Mouse (Mus musculus) layer of hippocampus, postnatal 14 days (tissue): Measurements from ENCODE around the gene Utp15. TPM values are rescaled to one million over a fixed set of nuclear protein-coding genes. Genes with fewer than 3 reads are reported as not detected.

Source experiments
- total RNA-seq, 2 experiments: library from RNA; stranded (reverse); gene quantifications; 2 replicates each; pipeline ENCODE4 v1.2.3; 2021

The Utp15 gene
- total RNA-seq, 2 experiments from 2014 or later, result 17.8 to 19.2 TPM

Other genes with a start within 250 kb of the Utp15 start
- gene Arhgef28, start 56.6 kb downstream of the Utp15 start, total RNA-seq, result 10 to 100 TPM; 90.3 to 96.4 TPM
- 10 to 100 TPM; 48.6 to 49.0 TPM for gene Ankra2, start within 50 bp of the Utp15 start, total RNA-seq
- gene Gm21976, start 16.8 kb upstream of the Utp15 start, total RNA-seq, result not detected
- gene Btf3, start 54.0 kb upstream of the Utp15 start, total RNA-seq, result 100 to 1,000 TPM; 209 to 232 TPM
- 1 to 10 TPM; 1.1 to 1.4 TPM for gene Foxd1, start 91.2 kb upstream of the Utp15 start, total RNA-seq
- gene Gm10320, start 229.0 kb upstream of the Utp15 start, total RNA-seq, result not detected